Mouse (Mus musculus) layer of hippocampus, adult 6 months (tissue): ENCODE results near the gene Gm21882. TPM values are rescaled to one million over a fixed set of nuclear protein-coding genes. Genes with fewer than 3 reads are reported as not detected.

Experiments
- long read RNA-seq, 2 experiments: library from polyadenylated mRNA; unstranded; transcript quantifications; one replicate each; pipeline ENCODE4 v2.0.0; 2019 to 2020
- polyA plus RNA-seq: library from polyadenylated mRNA; unstranded; fragments of <200 nt; fragmentation: Nextera tagmentation; gene quantifications from 2 replicates; pipeline ENCODE4 v1.2.3, GENCODE M21; 2021

The Gm21882 gene
- polyA plus RNA-seq, result not detected in 2 replicates
- long read RNA-seq, experiment 1, result 0 reads
- long read RNA-seq, experiment 2, result 0 reads

DNA sequence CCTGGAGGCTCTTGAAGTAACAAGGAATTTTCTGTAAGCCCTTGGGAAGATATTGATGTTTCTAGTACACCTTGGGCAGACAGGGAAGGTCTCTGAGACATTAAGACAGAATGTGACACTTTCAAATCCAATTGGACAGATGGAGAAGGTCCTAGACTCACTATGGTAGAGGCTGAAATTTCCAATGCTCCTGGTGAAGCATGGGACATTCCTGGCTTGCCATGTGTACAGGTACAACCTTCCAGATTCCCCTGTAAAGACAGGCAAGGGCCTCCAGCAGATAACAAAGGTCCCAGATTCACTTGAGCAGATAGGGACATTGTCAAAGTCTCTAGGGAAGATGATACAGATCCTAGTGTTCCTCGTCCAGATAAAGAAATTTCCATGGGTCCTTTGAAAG is at the start of gene Gm21882:
Gene Gm21882, minus strand, starts transcription at position 101 of the 400 bp plus-strand sequence.

Other genes with a start within 250 kb of the Gm21882 start
- not detected in 2 replicates for gene Gm21865, start 64.6 kb downstream of the Gm21882 start, polyA plus RNA-seq